Mouse (Mus musculus) right cerebral cortex, postnatal 14 days (tissue): ENCODE results near the gene Ppp1r16b.
A peak's percentile ranks its signal among the peaks of the same experiment; 100 is the strongest.

Experiments used
- DNase-seq: peaks from one replicate; pipeline ENCODE4 v3.0.0; 2022

Ppp1r16b gene

GRCm38 (mm10) chr2:158771066-158771763, 106.0 kb downstream of the Ppp1r16b start:
- no peak for DNase-seq

- no peak for DNase-seq
These were observed 107.6 kb downstream of the Ppp1r16b start for GRCm38 (mm10) chr2:158772808-158773207.

- DNase-seq, result no peak
These were observed 109.7 kb downstream of the Ppp1r16b start for GRCm38 (mm10) chr2:158774886-158775285.

GRCm38 (mm10) chr2:158776716-158777115, 111.5 kb downstream of the Ppp1r16b start:
- no peak for DNase-seq

- DNase-seq, result no peak
These were observed 112.3 kb downstream of the Ppp1r16b start for GRCm38 (mm10) chr2:158777490-158777889.

- DNase-seq, result no peak
These were observed 113.2 kb downstream of the Ppp1r16b start for GRCm38 (mm10) chr2:158778349-158778748.

- no peak for DNase-seq
These were observed 115.9 kb downstream of the Ppp1r16b start for GRCm38 (mm10) chr2:158781126-158781525.

- DNase-seq, result no peak
These were observed 122.0 kb downstream of the Ppp1r16b start for GRCm38 (mm10) chr2:158786927-158787795.

GRCm38 (mm10) chr2:158794494-158795004, 129.4 kb downstream of the Ppp1r16b start, which contains the start of gene Dhx35:
Gene Dhx35 (plus strand): TSS chr2:158794807.
- peak; percentile 91 for DNase-seq

- DNase-seq, result no peak
These were observed 129.8 kb downstream of the Ppp1r16b start for GRCm38 (mm10) chr2:158795043-158795442.

- no peak for DNase-seq
These were observed 130.7 kb downstream of the Ppp1r16b start for GRCm38 (mm10) chr2:158795875-158796274.

- DNase-seq, result no peak
These were observed 134.1 kb downstream of the Ppp1r16b start for GRCm38 (mm10) chr2:158799328-158799727.

GRCm38 (mm10) chr2:158800788-158801187, 135.6 kb downstream of the Ppp1r16b start:
- no peak for DNase-seq

- DNase-seq, result no peak
These were observed 138.4 kb downstream of the Ppp1r16b start for GRCm38 (mm10) chr2:158803575-158803974.

- DNase-seq, result no peak
These were observed 150.5 kb downstream of the Ppp1r16b start for GRCm38 (mm10) chr2:158815686-158816085.
